Mouse (Mus musculus): ENCODE results near the gene Ino80e. TPM values are rescaled to one million over a fixed set of nuclear protein-coding genes. Genes with fewer than 3 reads are reported as not detected.
A peak's percentile ranks its signal among the peaks of the same experiment; 100 is the strongest.
"Not testable (repeated sequence)": the region's sequence is repeated elsewhere in the genome, so short reads cannot be mapped to it uniquely, and the experiment has no call there.

Gene Ino80e
- polyA plus RNA-seq (2014; fragmentation: Nextera tagmentation; extraction: Ambion mirVana), result 82.6 and 84.6 TPM in 2 replicates

GRCm38 (mm10) chr7:126862147-126862784, at the start of gene Ino80e:
Gene Ino80e, minus strand, starts transcription at chr7:126862377.
- peaks cover 22% of the 10 kb centered on the region for H3K4me1 ChIP-seq (replicated peaks; ENCODE audit: control insufficient read depth, insufficient read depth, low read length)
- ATAC-seq (replicated peaks; ENCODE audit: low FRiP score, low TSS enrichment, low read depth), result peak; percentile 80
- peaks cover 61% of the 10 kb centered on the region for H3K36me3 ChIP-seq (ENCODE audit: control insufficient read depth, insufficient read depth, low read length)
- H3K27me3 ChIP-seq (replicated peaks; ENCODE audit: control insufficient read depth, insufficient read depth, low read length), result no peaks in the 10 kb centered on the region
- H3K4me2 ChIP-seq (ENCODE audit: low read length), result peak within 1 kb of the TSS; percentile 61
- WGBS, result 0% methylated on average over 41 of the region's 41 CpGs
- H3K9me3 ChIP-seq (ENCODE audit: control insufficient read depth, low read length), result no peaks in the 10 kb centered on the region
- H3K4me3 ChIP-seq (ENCODE audit: low read depth, low read length), result peak within 1 kb of the TSS; percentile 59
- peak within 1 kb of the TSS; percentile 79 for H3K27ac ChIP-seq (ENCODE audit: low read depth)
- peak within 1 kb of the TSS; percentile 53 for H3K9ac ChIP-seq (ENCODE audit: low read length)
- peak; percentile 95 for DNase-seq (ENCODE audit: low spot score)

- 78% methylated on average over 3 of the region's 3 CpGs for WGBS
- H3K36me3 ChIP-seq (ENCODE audit: control insufficient read depth, insufficient read depth, low read length), result no peaks in the 10 kb centered on the region
- no peak overlapping the region for H3K4me2 ChIP-seq (ENCODE audit: low read length)
- no peak for DNase-seq (ENCODE audit: low spot score)
- no peak overlapping the region for H3K27ac ChIP-seq (ENCODE audit: low read depth)
- H3K9me3 ChIP-seq (ENCODE audit: control insufficient read depth, low read length), result no peaks in the 10 kb centered on the region
- no peak overlapping the region for H3K9ac ChIP-seq (ENCODE audit: low read length)
- no peaks in the 10 kb centered on the region for H3K27me3 ChIP-seq (replicated peaks; ENCODE audit: control insufficient read depth, insufficient read depth, low read length)
- no peak for ATAC-seq (replicated peaks; ENCODE audit: low FRiP score, low TSS enrichment, low read depth)
- H3K4me1 ChIP-seq (replicated peaks; ENCODE audit: control insufficient read depth, insufficient read depth, low read length), result no peaks in the 10 kb centered on the region
- H3K4me3 ChIP-seq (ENCODE audit: low read depth, low read length), result no peak overlapping the region
Observed at GRCm38 (mm10) chr7:126905590-126905989, 43.4 kb upstream of the Ino80e start.

GRCm38 (mm10) chr7:126899781-126900180, 37.6 kb upstream of the Ino80e start:
- WGBS, result 95% methylated on average over 6 of the region's 9 CpGs
- not testable (repeated sequence) for H3K27ac ChIP-seq (ENCODE audit: low read depth); DNase-seq (ENCODE audit: low spot score); H3K4me1 ChIP-seq (replicated peaks; ENCODE audit: control insufficient read depth, insufficient read depth, low read length); ATAC-seq (replicated peaks; ENCODE audit: low FRiP score, low TSS enrichment, low read depth); H3K9me3 ChIP-seq (ENCODE audit: control insufficient read depth, low read length); H3K27me3 ChIP-seq (replicated peaks; ENCODE audit: control insufficient read depth, insufficient read depth, low read length); H3K4me3 ChIP-seq (ENCODE audit: low read depth, low read length); H3K36me3 ChIP-seq (ENCODE audit: control insufficient read depth, insufficient read depth, low read length); H3K9ac ChIP-seq (ENCODE audit: low read length); H3K4me2 ChIP-seq (ENCODE audit: low read length)

- Histone ChIP-seq H3K9ac (ENCODE audit: low read length) (peak overlapping the region; percentile 78), H3K4me3 (ENCODE audit: low read depth, low read length) (peak overlapping the region; percentile 67), H3K9me3 (ENCODE audit: control insufficient read depth, low read length) (no peaks in the 10 kb centered on the region), H3K27ac (ENCODE audit: low read depth) (peak overlapping the region; percentile 62), H3K4me1 (replicated peaks; ENCODE audit: control insufficient read depth, insufficient read depth, low read length) (peaks cover 9% of the 10 kb centered on the region; the same call in 1 of the 2 replicates), H3K36me3 (ENCODE audit: control insufficient read depth, insufficient read depth, low read length) (no peaks in the 10 kb centered on the region), H3K27me3 (replicated peaks; ENCODE audit: control insufficient read depth, insufficient read depth, low read length) (no peaks in the 10 kb centered on the region), H3K4me2 (ENCODE audit: low read length) (peak overlapping the region; percentile 69)
- WGBS, result 11% methylated on average over 37 of the region's 37 CpGs
- DNase-seq (ENCODE audit: low spot score) (peak; percentile 98), ATAC-seq (replicated peaks; ENCODE audit: low FRiP score, low TSS enrichment, low read depth) (peak; percentile 95)
Observed at GRCm38 (mm10) chr7:126898102-126898990, 36.2 kb upstream of the Ino80e start.

- Histone ChIP-seq H3K36me3 (ENCODE audit: control insufficient read depth, insufficient read depth, low read length) (no peaks in the 10 kb centered on the region), H3K9ac (ENCODE audit: low read length) (peak overlapping the region; percentile 78), H3K27ac (ENCODE audit: low read depth) (peak overlapping the region; percentile 62), H3K9me3 (ENCODE audit: control insufficient read depth, low read length) (no peaks in the 10 kb centered on the region), H3K4me2 (ENCODE audit: low read length) (peak overlapping the region; percentile 69), H3K4me3 (ENCODE audit: low read depth, low read length) (peak overlapping the region; percentile 67), H3K27me3 (replicated peaks; ENCODE audit: control insufficient read depth, insufficient read depth, low read length) (no peaks in the 10 kb centered on the region), H3K4me1 (replicated peaks; ENCODE audit: control insufficient read depth, insufficient read depth, low read length) (peaks cover 9% of the 10 kb centered on the region; the same call in 1 of the 2 replicates)
- 22% methylated on average over 16 of the region's 16 CpGs for whole genome bisulfite sequencing
- DNase-seq (ENCODE audit: low spot score) (no peak), ATAC-seq (replicated peaks; ENCODE audit: low FRiP score, low TSS enrichment, low read depth) (peak; percentile 54)
Observed at GRCm38 (mm10) chr7:126897390-126898101, 35.4 kb upstream of the Ino80e start.

- no peak for DNase-seq (ENCODE audit: low spot score)
- H3K4me1 ChIP-seq (replicated peaks; ENCODE audit: control insufficient read depth, insufficient read depth, low read length), result peaks cover 9% of the 10 kb centered on the region; the same call in 1 of the 2 replicates
- H3K27ac ChIP-seq (ENCODE audit: low read depth), result no peak overlapping the region
- WGBS, result 86% methylated on average over 5 of the region's 5 CpGs
- ATAC-seq (replicated peaks; ENCODE audit: low FRiP score, low TSS enrichment, low read depth), result no peak
- H3K9ac ChIP-seq (ENCODE audit: low read length), result no peak overlapping the region
- no peak overlapping the region for H3K4me2 ChIP-seq (ENCODE audit: low read length)
- no peaks in the 10 kb centered on the region for H3K27me3 ChIP-seq (replicated peaks; ENCODE audit: control insufficient read depth, insufficient read depth, low read length)
- H3K4me3 ChIP-seq (ENCODE audit: low read depth, low read length), result no peak overlapping the region
- H3K9me3 ChIP-seq (ENCODE audit: control insufficient read depth, low read length), result no peaks in the 10 kb centered on the region
- no peaks in the 10 kb centered on the region for H3K36me3 ChIP-seq (ENCODE audit: control insufficient read depth, insufficient read depth, low read length)
Observed at GRCm38 (mm10) chr7:126896912-126897311, 34.7 kb upstream of the Ino80e start.

- Histone ChIP-seq H3K4me2 (ENCODE audit: low read length) (no peak overlapping the region), H3K9ac (ENCODE audit: low read length) (no peak overlapping the region), H3K27ac (ENCODE audit: low read depth) (no peak overlapping the region), H3K4me3 (ENCODE audit: low read depth, low read length) (no peak overlapping the region), H3K36me3 (ENCODE audit: control insufficient read depth, insufficient read depth, low read length) (peaks cover 10% of the 10 kb centered on the region; the same call in 1 of the 2 replicates), H3K4me1 (replicated peaks; ENCODE audit: control insufficient read depth, insufficient read depth, low read length) (no peaks in the 10 kb centered on the region; the same call in 1 of the 2 replicates), H3K27me3 (replicated peaks; ENCODE audit: control insufficient read depth, insufficient read depth, low read length) (no peaks in the 10 kb centered on the region), H3K9me3 (ENCODE audit: control insufficient read depth, low read length) (no peaks in the 10 kb centered on the region)
- no peak for DNase-seq (ENCODE audit: low spot score)
- WGBS, result 44% methylated on average over 7 of the region's 7 CpGs
- no peak for ATAC-seq (replicated peaks; ENCODE audit: low FRiP score, low TSS enrichment, low read depth)
Observed at GRCm38 (mm10) chr7:126888852-126889251, 26.7 kb upstream of the Ino80e start.

- H3K9me3 ChIP-seq (ENCODE audit: control insufficient read depth, low read length), result no peaks in the 10 kb centered on the region
- H3K36me3 ChIP-seq (ENCODE audit: control insufficient read depth, insufficient read depth, low read length), result peaks cover 10% of the 10 kb centered on the region; the same call in 1 of the 2 replicates
- ATAC-seq (replicated peaks; ENCODE audit: low FRiP score, low TSS enrichment, low read depth) (no peak), DNase-seq (ENCODE audit: low spot score) (no peak)
- H3K4me2 ChIP-seq (ENCODE audit: low read length), result no peak overlapping the region
- H3K9ac ChIP-seq (ENCODE audit: low read length), result no peak overlapping the region
- 74% methylated on average over 5 of the region's 5 CpGs for WGBS
- H3K4me1 ChIP-seq (replicated peaks; ENCODE audit: control insufficient read depth, insufficient read depth, low read length), result peaks cover 11% of the 10 kb centered on the region
- H3K27ac ChIP-seq (ENCODE audit: low read depth), result no peak overlapping the region
- no peak overlapping the region for H3K4me3 ChIP-seq (ENCODE audit: low read depth, low read length)
- H3K27me3 ChIP-seq (replicated peaks; ENCODE audit: control insufficient read depth, insufficient read depth, low read length), result no peaks in the 10 kb centered on the region
Observed at GRCm38 (mm10) chr7:126887281-126887680, 25.1 kb upstream of the Ino80e start.

All from intestine, embryonic 14.5 days (tissue).